In genomic region chr7:99500201-99500600, GRCm38 (mm10) we compare ENCODE assay signal across 9 mouse cellular contexts. TPM values are rescaled to one million over a fixed set of nuclear protein-coding genes. Genes with fewer than 3 reads are reported as not detected.
DNase-seq lines count a peak whose midpoint lies in the region; ATAC-seq and TF ChIP-seq lines count a peak whose summit lies in the region.
"Had no signal": no experiment of that assay in that cellular context is flagged by ENCODE, and none has a peak within 500 bp of the region (broad histone marks: within the 10 kb centered on the region; RNA-seq: fewer than 3 reads in every experiment).

No protein-coding gene starts in this region.

- CTCF ChIA-PET in Patski (lab: Charles Lee) = interaction anchor here (0.7 to 3.8 kb wide), 17 partner anchors 10 to 209 kb away, joined by 3 to 30 read pairs (median 4); no protein-coding TSS in a partner anchor

- no peaks in the 10 kb centered on the region for H3K27me3 ChIP-seq in Patski
- H3K27me3 ChIP-seq in hindbrain, embryonic 13.5 days = no peaks in the 10 kb centered on the region
- H3K27me3 ChIP-seq in lung, postnatal 0 days (replicated peaks; ENCODE audit: insufficient read depth, low read length) = no peaks in the 10 kb centered on the region

- no peak overlapping the region for H3K4me2 ChIP-seq in hindbrain, embryonic 13.5 days
- H3K4me2 ChIP-seq in lung, postnatal 0 days (replicated peaks; ENCODE audit: low read depth, low read length) = no peak overlapping the region

- POLR2A ChIA-PET in Patski (lab: Charles Lee) = no interaction called here

- no peaks in the 10 kb centered on the region for H3K9me3 ChIP-seq in hindbrain, embryonic 13.5 days
- no peaks in the 10 kb centered on the region for H3K9me3 ChIP-seq in lung, postnatal 0 days (ENCODE audit: low read length)

- H3K36me3 ChIP-seq in hindbrain, embryonic 13.5 days = no peaks in the 10 kb centered on the region
- no peaks in the 10 kb centered on the region for H3K36me3 ChIP-seq in lung, postnatal 0 days (ENCODE audit: insufficient read depth, low read length)

- H3K9ac ChIP-seq in hindbrain, embryonic 13.5 days = no peak overlapping the region
- no peak overlapping the region for H3K9ac ChIP-seq in lung, postnatal 0 days (replicated peaks; ENCODE audit: low read depth)

- no peak for TF ChIP-seq EP300 in lung, postnatal 0 days (IDR thresholded peaks at IDR 0.05)

- peak; percentile 54 for ATAC-seq in Patski
- ATAC-seq in hindbrain, embryonic 13.5 days (ENCODE audit: low FRiP score) = peak; percentile 79
- ATAC-seq in lung, postnatal 0 days = peak; percentile 93

- no peak overlapping the region for H3K27ac ChIP-seq in hindbrain, embryonic 13.5 days
- no peak overlapping the region for H3K27ac ChIP-seq in lung, postnatal 0 days (ENCODE audit: low read length)

- peak; percentile 96 for TF ChIP-seq CTCF in Patski (IDR thresholded peaks at IDR 0.05)
- TF ChIP-seq CTCF in lung, postnatal 0 days (IDR thresholded peaks at IDR 0.05) = peak; percentile 98

- H3K4me1 ChIP-seq in hindbrain, embryonic 13.5 days (replicated peaks) = no peaks in the 10 kb centered on the region; the same call in 1 of the 2 replicates
- H3K4me1 ChIP-seq in lung, postnatal 0 days (ENCODE audit: insufficient read depth, low read depth, low read length) = no peaks in the 10 kb centered on the region

- in situ Hi-C loops in Patski (cut with MboI; ENCODE audit: low pct_unique_long_range_greater_than_20kb) = loop anchor here (5.0 kb wide), 3 partner anchors 57 to 302 kb away; no protein-coding TSS in a partner anchor

- no peak overlapping the region for H3K4me3 ChIP-seq in hindbrain, embryonic 13.5 days
- no peak overlapping the region for H3K4me3 ChIP-seq in lung, postnatal 0 days (ENCODE audit: low read depth, low read length)
- H3K4me3 ChIP-seq: myocyte had no signal

- 5% methylated on average over 8 of the region's 8 CpGs for WGBS in hindbrain, embryonic 13.5 days
- 3% methylated on average over 8 of the region's 8 CpGs for WGBS in lung, postnatal 0 days

- DNase-seq in Patski (ENCODE audit: low read depth, low spot score) = no peak
- DNase-seq in cerebellum, postnatal 10 days = peak; percentile 92
- peak; percentile 81 to 82 for DNase-seq in frontal cortex, postnatal 25 days (ENCODE audit: low spot score in 2 of 2)
- DNase-seq in layer of hippocampus, postnatal 14 days (ENCODE audit: low spot score in 2 of 2) = peak; percentile 73 to 85
- peak; percentile 94 for DNase-seq in lung, postnatal 0 days (ENCODE audit: low spot score)
- DNase-seq in retina, embryonic 14.5 days (ENCODE audit: low spot score) = peak; percentile 91
- peak; percentile 79 for DNase-seq in thymus, postnatal 25 days

RNA-seq across cellular contexts. Expression of gene Rps3, which starts 16.7 kb away (rescaled TPM):
- polyA plus RNA-seq in Patski (2021) = 1,216 TPM
- 523 and 532 TPM in 2 replicates for polyA plus RNA-seq in hindbrain, embryonic 13.5 days (2015; fragmentation: Nextera tagmentation; extraction: Ambion mirVana)
- 100 to 1,000 TPM; 245 to 264 TPM for total RNA-seq in layer of hippocampus, postnatal 14 days (2021)
- 594 and 625 TPM in 2 replicates for polyA plus RNA-seq in lung, postnatal 0 days (2015; fragmentation: Nextera tagmentation; extraction: Ambion mirVana)

RNA-seq across cellular contexts. Expression of gene Klhl35, which starts 34.4 kb away (rescaled TPM):
- 0.09 TPM for polyA plus RNA-seq in Patski (2021)
- polyA plus RNA-seq in hindbrain, embryonic 13.5 days (2015; fragmentation: Nextera tagmentation; extraction: Ambion mirVana) = 7.4 and 12.2 TPM in 2 replicates
- 1 to 10 TPM; 4.4 to 4.9 TPM for total RNA-seq in layer of hippocampus, postnatal 14 days (2021)
- polyA plus RNA-seq in lung, postnatal 0 days (2015; fragmentation: Nextera tagmentation; extraction: Ambion mirVana) = 1.2 and 1.8 TPM in 2 replicates
- polyA plus RNA-seq: myocyte had no signal

RNA-seq across cellular contexts. Expression of gene Arrb1, which starts 35.1 kb away (rescaled TPM):
- 11.7 TPM for polyA plus RNA-seq in Patski (2021)
- polyA plus RNA-seq in hindbrain, embryonic 13.5 days (2015; fragmentation: Nextera tagmentation; extraction: Ambion mirVana) = 15.6 and 15.9 TPM in 2 replicates
- 100 to 1,000 TPM; 137 to 143 TPM for total RNA-seq in layer of hippocampus, postnatal 14 days (2021)
- 21.7 and 25.7 TPM in 2 replicates for polyA plus RNA-seq in lung, postnatal 0 days (2015; fragmentation: Nextera tagmentation; extraction: Ambion mirVana)
